Mouse (Mus musculus) natural killer cell, adult 2 months (primary cell): ENCODE measurements around the gene Il2rb.

Source experiments
- DNase-seq, 2 experiments: peaks; one replicate each; pipeline ENCODE4 v3.0.0; 2022; ENCODE audit warnings: low spot score in 2 of 2

Gene Il2rb

DNA sequence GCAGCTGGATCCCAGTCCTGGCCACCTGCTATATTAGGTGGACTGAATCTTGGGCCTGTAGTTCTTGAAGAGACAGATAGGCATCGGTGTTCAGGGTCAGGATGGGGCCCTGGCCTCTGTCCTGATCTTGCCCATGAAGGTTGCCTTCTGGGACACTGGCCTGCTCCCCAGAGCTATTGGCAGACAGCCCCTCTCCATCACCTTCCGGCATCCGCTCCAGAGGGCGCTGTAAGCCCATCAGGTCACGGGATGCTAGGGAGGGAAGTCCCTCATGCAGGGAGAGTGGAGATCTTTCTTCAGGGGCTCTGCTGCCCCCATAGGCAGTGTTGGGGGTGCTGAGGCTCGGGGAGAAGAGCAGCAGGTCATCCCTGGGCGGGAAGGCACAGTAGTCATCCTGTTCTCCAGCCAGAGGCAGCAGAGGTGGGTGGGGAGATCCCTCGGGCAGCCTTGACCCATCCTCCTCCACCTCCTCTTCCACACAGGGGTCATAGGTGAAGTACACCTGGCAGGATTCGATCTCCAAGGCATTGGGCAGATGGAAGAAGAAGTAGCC lies 13.5 kb downstream of the Il2rb start:
- no peak for DNase-seq

DNA sequence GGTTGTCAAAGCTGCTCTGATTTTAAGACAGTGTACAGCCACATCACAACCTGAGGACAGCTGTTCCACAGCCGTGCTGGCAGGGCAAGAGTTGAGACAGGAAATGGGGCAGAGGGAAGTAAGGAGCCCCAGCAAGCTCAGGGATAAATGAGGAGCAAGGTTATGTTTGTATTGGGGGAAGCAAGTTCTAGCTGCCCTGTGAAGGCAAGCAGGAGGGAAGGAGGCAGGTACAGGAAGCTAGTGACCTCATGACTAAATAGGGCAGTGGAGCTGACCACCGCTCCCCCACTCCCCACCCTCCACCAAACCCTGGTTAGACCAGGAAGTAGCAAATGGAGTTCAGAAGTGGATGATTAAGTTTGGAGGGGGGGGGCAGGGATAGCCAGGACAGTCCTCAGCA lies 14.1 kb downstream of the Il2rb start:
- no peak for DNase-seq

DNA sequence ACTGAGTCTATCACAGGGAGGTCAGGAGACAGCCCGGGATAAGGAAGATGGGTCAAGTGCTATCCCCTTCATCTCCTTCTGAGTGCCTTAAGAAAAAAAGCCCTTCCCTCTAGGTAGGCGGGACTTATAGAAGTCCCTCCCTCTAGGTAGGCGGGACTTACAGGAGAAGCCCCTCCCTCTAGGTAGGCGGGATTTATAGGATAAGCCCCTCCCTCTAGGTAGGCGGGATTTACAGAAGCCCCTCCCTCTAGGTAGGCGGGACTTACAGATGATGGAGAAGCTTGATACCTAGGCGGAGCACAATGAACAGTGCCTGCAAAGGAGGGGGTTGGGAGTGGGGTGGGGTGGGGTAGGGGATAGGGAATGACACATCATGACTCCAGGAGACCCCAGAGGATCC lies 15.0 kb downstream of the Il2rb start:
- DNase-seq, result peak; percentile 73 to 87

DNA sequence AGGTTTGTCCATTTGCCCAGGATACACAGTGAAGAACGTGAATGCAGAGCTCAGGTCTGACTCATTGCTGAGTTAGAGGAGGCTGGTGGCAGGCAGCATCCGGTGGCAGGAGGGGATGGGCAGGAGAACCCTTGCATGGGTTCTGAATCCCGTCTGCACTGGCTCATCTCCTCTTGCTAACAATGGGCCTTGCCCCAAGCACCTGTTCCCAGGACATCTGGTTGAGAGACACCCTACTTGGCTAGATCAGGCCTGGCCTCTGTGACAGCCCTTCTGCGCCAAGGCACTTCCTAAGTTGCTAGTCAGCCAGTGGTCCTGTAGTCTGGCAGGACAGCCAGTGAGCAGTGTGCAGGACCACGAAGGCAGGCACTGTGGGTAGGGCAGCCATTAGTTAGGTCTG lies 15.6 kb downstream of the Il2rb start:
- no peak for DNase-seq

DNA sequence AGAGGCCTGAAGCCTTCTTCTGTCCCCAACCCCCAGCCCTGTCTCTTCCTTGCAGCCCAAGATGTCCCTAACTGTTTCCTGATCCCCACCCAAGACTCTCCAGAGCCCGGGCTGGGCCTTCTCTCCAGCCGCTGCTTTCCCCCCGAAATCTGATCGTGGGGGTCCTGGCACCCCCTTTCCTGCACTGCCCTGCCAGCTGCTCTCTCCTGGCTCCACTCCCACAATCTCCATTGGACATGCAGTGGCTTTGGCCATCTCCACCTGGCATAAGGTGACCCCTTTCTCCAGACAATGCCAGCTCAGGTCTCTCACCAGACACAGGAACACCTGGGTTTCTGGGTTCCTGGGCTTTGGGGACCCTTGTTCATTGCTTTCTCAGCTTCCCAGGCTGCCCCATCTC lies 17.0 kb downstream of the Il2rb start:
- DNase-seq, result no peak

DNA sequence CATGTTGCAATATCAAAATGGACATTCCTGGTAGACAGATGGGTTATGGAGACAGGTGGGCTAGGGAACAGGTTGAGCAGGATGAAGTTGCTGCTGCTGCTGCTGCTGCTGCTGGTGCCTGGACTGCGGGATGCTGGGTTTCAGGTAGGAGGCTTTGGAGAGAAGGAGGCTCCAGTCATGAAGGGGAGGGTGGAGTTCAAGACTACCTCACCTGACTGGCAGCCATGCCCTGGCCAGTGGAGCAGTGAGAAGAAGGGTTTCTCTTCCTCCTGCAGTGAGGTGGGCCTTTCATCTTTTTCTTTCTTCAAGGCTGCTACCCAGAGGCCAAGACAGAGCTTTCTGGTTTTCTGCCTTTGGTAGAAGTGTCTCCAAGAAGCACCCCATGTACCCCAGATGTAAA lies 18.2 kb downstream of the Il2rb start:
- no peak for DNase-seq

DNA sequence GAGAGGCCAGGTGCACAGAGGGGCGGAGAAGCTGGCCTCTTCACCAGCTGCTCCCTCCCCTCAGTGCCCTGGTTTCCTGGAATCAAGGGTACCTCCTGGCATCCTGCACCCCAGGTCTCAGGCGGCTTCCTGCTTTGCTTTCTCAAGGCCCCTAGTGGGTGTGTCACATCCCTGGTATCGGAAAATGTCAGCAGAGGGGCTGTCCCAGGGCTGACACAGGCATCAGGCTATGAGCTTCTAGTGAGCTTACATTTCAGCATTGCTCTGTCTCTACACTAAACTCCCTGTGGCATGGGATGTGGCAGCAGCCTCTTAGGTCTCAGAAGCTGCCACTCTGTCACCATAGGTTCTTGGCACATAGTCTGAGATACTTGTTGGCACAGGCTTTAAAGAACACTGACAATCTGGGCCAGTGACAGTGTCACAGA lies 19.5 kb downstream of the Il2rb start:
- DNase-seq, result no peak

DNA sequence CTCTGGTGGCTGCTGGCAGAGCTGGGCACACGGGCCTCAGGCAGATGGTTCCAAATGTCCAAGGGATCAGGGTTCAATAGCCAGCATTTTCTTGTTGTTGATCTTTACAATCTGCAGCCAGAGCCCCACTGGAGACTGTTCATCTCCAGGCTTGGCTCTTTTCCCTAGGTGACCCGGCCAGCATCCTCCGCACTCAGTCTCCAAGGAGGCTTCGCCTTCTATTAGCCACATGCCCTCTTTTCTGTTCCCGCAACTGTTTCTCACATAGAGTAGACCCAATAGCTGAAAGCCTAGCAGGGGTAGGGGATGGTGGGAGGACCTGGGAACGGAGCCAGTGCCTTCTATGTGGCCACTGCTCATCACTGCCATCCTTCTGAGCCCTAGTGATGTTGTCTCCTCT lies 21.6 kb downstream of the Il2rb start:
- DNase-seq, result no peak

DNA sequence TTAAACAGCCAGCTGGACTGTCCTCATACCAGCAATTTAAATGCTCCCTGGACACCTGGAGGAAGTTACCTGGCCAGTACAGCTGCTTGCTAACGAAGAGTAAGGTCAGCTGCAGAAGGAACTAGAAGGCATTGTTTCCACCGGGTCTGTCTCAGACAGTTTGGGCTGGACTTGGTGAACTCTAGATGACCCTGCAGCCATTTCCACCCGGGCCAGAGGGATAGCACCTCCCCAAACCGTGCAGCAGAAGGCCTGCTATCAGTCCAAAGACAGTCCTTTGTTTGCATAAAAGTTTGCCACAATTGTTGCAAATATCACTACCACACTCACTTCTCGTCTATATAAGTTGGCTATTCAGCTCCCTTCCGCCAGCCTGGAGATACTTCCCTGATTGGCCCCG lies 23.2 kb downstream of the Il2rb start:
- no peak for DNase-seq

DNA sequence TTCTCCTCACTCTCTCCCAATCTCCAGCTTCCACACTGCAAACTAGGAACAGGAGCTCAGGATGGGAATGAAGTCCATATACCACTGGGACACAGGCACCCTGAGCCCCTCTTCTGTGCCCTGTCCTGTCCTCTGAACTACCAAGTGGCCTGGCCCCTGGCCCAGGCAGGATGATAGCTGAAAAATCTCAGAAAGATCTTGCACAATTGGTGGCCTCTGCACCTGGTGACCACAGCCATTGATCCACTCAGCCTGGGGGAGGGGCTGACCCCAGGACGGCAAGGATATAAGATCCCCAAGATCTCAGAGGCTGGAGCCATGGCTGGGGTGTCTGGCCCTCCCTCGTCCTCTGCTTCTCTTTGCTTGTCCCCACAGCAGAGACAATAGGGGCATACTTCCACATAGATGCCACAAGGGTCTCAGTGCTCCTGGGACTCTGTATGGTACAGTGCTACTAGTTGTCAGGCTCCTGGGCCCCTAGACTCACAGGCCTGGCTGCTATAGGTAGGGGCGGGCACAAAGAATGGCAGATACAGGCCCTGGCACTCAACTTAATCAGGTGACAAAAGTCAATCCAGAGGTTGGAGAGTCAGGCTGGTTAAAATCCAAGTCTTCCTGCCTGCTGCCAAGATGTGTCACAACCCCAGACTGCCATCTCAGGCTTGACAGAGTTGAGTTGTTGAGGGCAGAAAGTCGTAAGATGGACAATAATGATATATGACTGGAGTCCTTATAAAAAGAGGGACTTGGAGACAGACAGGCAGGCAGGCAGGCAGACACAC lies 24.4 kb downstream of the Il2rb start:
- DNase-seq, result no peak

DNA sequence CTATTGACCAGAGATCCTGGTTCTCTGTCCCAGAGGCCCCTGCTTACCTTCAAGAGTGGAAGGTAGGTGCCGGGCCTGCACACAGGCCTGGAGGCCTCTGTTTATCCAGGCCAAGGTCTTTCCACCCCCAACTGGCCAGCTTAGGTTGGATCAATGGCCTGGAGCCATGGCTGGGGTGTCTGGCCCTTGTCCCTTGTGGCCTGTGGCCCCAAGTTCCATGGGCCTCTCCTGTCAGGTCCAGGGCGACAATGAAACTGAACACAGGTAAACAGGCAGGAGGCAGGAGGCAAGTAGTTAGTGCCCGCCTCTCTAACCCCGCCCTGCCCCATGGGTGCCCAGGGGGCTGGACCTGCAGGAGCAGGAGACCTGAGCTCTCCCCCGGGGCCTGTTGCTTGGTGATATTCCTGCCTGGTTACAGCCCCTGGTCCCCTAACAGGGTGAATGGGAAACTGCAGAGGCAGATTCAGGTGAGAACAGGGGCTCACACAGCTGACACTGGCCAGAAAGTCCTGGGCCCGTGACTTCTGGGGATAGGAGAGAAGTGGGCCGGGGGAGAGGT lies 26.6 kb downstream of the Il2rb start, which contains the start of gene Tmprss6:
TSS of gene Tmprss6 (minus strand) at position 256 of the 559 bp plus-strand sequence.
- DNase-seq, result no peak

DNA sequence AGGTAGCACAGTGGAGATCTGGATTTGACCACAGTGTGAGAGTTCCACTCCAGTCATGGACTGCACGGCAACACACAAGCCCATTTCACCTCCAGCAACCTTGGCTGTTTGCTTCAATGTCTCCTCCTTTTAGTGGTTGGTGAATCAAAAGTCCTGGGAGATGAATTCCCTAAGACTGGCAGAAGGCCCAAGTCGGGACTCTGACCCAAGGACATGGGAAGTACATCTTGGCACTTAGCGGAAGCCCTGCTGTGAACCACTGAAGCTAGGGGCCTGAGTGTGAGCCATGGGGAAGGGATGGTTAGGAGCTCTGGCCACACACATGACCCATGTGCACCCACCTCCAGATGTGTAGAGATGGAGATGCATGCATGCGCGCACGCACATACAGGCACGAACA lies 27.5 kb downstream of the Il2rb start:
- no peak for DNase-seq

DNA sequence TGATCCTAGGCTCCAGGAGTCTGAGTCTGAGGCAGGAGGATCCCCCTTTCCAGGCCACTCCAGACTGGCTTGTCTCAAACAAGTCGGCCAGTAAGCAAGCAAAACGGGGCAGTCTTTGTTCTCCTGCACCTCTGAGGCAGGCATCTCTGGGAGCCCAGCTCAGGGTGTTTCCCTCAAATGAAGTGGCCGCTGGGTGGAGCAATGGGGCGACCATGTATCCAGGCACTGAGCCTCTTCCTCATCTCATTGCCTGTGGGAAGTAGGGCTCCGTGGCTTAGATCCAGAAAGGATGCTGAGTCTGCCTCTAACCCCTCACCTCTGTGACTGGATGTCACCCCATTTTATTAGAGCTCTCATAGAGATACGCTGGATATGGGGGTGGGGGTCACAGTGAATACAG lies 28.3 kb downstream of the Il2rb start:
- no peak for DNase-seq

DNA sequence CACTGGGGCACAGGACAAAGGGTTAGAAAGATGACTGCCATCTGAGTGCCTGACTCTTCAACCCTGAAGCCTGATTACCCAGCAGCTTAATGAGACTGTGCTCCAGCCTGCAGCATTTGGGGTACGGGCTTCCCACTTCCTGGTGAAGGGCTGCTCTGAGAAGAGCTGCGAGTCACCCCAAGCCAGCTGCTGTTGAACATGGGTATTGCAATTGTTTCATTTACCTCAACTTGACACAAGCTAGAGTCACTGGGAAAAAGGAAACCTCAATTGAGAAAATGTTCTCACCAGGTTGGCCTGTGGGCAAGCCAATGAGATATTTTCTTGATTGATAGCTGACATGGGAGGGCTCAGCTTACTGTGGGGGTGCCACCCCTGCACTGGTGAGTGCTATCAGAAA lies 32.1 kb downstream of the Il2rb start:
- DNase-seq, result peak; percentile 66 to 81

DNA sequence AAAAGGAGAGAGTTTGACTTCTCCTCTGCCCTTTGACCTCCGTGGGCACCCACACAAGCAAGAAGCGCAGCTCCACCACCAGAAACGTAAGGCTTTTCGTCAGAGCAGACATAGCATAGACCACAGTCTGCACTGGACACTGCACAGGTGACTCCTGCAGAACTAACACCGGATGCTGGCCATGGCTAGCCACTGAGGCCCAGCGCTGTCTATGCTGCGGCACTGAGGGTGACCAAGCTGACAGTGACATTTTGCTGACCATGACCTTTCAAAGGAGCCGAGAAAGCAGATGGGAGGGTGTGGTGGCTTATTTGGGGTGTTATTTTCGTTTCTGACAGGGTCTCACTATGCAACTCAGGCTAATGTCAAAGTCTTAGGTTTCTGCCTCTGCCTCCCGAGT lies 37.9 kb downstream of the Il2rb start:
- peak; percentile 85 to 95 for DNase-seq

DNA sequence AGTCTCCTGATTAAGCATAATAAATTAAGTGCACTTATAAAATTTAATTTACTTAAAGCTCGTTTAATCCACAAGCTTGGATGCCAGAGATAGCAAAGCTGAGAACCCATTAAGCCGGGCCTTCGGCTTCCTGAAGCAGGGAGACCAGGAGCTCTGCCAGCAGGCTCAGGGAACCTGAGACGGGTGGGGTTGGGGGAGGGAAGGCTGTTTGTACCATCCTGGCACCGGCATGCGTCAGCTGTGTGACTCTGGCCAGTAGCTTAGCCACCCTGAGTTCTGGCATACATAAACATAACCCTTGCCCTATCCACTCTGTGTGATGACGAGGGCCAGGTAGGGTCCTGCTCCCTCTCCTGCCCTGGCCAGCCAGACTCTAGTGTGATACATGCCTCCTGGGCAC lies 39.0 kb downstream of the Il2rb start:
- no peak for DNase-seq

DNA sequence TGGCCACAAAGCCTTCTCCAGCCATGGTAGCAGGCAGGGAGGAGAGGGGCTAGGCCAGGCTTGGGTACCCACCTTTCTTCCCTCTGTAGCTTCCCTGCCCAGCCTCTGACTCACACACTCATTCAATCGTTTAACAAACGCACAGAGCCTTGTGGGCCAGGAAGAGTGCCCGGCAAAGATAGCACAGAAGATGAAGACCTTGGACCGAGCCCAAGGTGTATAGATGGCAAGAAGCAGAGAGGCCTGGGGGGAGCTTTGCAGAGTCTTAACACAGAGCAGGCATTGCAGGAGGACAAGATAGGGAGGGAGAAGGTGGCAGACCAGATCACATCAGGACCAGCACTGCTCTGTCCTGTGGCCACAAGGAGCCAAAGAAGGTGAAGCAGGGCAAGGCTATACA lies 39.9 kb downstream of the Il2rb start:
- DNase-seq, result no peak

DNA sequence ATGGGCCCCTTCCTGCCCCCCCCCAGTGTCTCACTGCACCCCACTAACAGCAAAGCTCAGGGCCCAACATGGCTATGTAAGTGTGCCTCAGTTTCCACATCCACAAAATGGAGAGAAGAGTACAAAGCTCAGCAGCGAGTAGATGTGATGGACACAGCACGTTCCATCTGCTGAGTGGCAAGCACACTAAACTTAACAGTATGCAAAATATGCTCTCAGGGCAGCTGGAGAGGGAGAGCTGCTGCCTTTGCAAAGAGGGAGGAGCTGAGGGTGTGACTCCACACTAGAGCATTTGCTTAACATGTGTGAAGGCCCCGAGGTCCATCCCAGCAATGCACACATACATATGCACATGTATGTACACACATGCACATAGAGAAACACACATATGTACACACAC lies 42.1 kb downstream of the Il2rb start:
- DNase-seq, result no peak

DNA sequence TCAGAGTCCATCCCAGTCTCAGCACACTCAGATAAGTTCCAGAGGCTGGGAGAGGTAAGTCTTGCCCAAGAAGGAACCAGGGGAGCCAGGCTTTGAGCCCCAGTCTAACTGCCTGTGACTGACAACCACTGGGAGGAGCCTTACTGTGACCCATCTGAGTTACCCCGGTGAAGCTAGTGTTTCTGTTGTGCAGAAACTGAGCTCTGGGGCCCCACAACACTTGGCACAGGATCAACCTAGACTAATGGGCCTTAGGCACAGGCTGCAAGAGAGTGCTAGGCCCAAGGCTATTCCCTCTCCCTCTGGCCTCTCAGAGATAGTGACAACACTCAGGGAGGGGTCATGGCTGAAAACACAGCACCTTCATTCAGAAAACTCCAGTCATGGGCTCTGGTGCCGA lies 43.9 kb downstream of the Il2rb start:
- peak; percentile 26 to 61 for DNase-seq

DNA sequence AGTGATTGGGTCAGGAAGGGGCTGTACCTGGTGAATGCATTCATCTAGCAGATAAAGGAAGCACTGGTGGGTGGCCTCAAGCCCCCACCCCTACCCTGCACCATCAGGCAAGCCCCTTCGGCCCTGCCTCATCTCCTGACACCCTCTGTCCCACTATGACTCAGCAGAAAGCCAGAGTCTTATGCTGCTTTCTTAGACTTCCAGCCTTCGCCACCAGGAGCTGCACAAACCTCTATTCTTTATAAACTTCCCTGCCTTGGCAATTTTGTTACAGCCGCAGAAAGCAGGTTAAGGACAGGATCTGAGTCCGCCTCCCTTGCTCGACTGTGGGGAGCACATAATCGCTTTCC lies 44.7 kb downstream of the Il2rb start:
- DNase-seq, result no peak

DNA sequence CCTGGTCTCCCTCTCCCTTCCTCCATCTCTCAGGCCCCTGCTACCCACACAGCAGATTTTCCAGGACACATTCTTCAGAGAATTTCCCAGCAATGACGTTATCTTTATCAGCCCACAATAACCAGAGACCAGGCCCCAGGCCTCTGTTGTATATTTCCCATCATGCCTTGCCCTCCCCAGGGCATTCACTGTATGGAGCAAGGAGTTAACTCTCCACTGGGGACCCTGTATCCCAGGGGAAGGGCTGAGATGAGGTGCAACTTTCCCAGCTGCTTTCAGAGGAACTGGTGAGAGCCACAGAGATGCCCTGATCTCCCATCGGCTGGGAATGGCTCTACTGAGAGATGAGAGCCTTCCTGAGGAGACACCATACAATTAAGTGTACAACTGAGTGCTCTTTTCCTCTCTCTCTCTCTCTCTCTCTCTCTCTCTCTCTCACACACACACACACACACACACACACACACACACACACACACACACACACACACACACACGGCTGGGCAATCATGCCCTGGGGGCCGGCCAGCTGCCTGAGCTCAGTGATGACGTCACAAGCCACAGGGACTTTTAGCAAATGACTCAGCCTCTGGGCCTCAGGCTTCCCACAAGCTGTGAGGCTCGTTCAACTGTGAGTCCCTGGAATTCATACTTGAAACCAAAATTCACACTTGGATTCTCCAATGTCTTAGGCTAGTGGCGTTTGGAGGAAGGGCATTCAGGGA lies 45.2 kb downstream of the Il2rb start:
- peak; percentile 87 to 94 for DNase-seq

DNA sequence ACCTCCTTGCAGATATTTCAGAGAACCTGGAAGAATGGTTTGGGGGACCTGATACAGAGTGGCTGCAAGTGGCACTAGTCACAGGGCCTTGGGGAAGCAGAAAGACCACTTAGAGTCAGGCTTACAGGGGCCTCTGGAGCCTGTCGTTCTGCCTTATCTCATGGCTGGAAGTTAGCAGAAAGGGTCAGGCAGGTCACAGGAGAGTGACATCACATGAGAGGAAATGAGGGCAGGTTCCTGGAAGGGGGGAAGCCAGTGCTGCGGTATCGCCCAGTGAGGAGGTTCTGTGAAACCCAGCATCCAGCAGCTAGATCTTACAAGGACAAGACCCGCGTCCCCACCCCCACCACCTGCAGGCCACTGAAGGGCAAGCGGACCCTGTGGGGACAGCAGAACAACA lies 45.9 kb downstream of the Il2rb start:
- peak; percentile 63 to 78 for DNase-seq
